Mouse (Mus musculus): Measurements from ENCODE around the gene Nudt7. TPM values are rescaled to one million over a fixed set of nuclear protein-coding genes. Genes with fewer than 3 reads are reported as not detected.

Gene Nudt7
- polyA plus RNA-seq, 1 experiment, result 9.7 TPM

GRCm38 (mm10) chr8:114159666-114160065 lies 26.3 kb downstream of the Nudt7 start:
- WGBS, result 88% methylated on average over 3 of the region's 3 CpGs
- Histone ChIP-seq H3K36me3 (ENCODE audit: control insufficient read depth, insufficient read depth, low read length) (no peaks in the 10 kb centered on the region), H3K4me1 (replicated peaks; ENCODE audit: control insufficient read depth, insufficient read depth, low read length) (no peaks in the 10 kb centered on the region), H3K4me3 (ENCODE audit: control insufficient read depth, insufficient read depth, low read length) (no peak overlapping the region), H3K27ac (ENCODE audit: control insufficient read depth, insufficient read depth, low read length) (no peak overlapping the region), H3K27me3 (ENCODE audit: control insufficient read depth, insufficient read depth, low read length) (no peaks in the 10 kb centered on the region)
- no peak for DNase-seq
- no peak for TF ChIP-seq CTCF (IDR thresholded peaks at IDR 0.05; ENCODE audit: borderline replicate concordance, control insufficient read depth, extremely low read depth, insufficient read depth, low read length, poor library complexity)
- no peak for TF ChIP-seq POLR2A (IDR thresholded peaks at IDR 0.05; ENCODE audit: control insufficient read depth, extremely low read depth, insufficient read depth, low read length, poor library complexity)

- DNase-seq, result no peak
- WGBS, result 83% methylated on average over 3 of the region's 3 CpGs
- TF ChIP-seq POLR2A (IDR thresholded peaks at IDR 0.05; ENCODE audit: control insufficient read depth, extremely low read depth, insufficient read depth, low read length, poor library complexity) (no peak), CTCF (IDR thresholded peaks at IDR 0.05; ENCODE audit: borderline replicate concordance, control insufficient read depth, extremely low read depth, insufficient read depth, low read length, poor library complexity) (no peak)
- H3K4me1 ChIP-seq (replicated peaks; ENCODE audit: control insufficient read depth, insufficient read depth, low read length), result no peaks in the 10 kb centered on the region
- no peak overlapping the region for H3K4me3 ChIP-seq (ENCODE audit: control insufficient read depth, insufficient read depth, low read length)
- no peaks in the 10 kb centered on the region for H3K36me3 ChIP-seq (ENCODE audit: control insufficient read depth, insufficient read depth, low read length)
- H3K27ac ChIP-seq (ENCODE audit: control insufficient read depth, insufficient read depth, low read length), result no peak overlapping the region
- H3K27me3 ChIP-seq (ENCODE audit: control insufficient read depth, insufficient read depth, low read length), result no peaks in the 10 kb centered on the region
Observed at GRCm38 (mm10) chr8:114163871-114164270, 30.5 kb downstream of the Nudt7 start.

- 89% methylated on average over 6 of the region's 6 CpGs for WGBS
- H3K4me1 ChIP-seq (replicated peaks; ENCODE audit: control insufficient read depth, insufficient read depth, low read length), result no peaks in the 10 kb centered on the region
- DNase-seq, result no peak
Observed at GRCm38 (mm10) chr8:114164444-114165096, 31.2 kb downstream of the Nudt7 start.

GRCm38 (mm10) chr8:114165741-114166140 lies 32.4 kb downstream of the Nudt7 start:
- Histone ChIP-seq H3K4me1 (replicated peaks; ENCODE audit: control insufficient read depth, insufficient read depth, low read length) (no peaks in the 10 kb centered on the region), H3K4me3 (ENCODE audit: control insufficient read depth, insufficient read depth, low read length) (no peak overlapping the region), H3K36me3 (ENCODE audit: control insufficient read depth, insufficient read depth, low read length) (no peaks in the 10 kb centered on the region), H3K27me3 (ENCODE audit: control insufficient read depth, insufficient read depth, low read length) (no peaks in the 10 kb centered on the region), H3K27ac (ENCODE audit: control insufficient read depth, insufficient read depth, low read length) (no peak overlapping the region)
- WGBS, result 83% methylated on average over 2 of the region's 2 CpGs
- TF ChIP-seq POLR2A (IDR thresholded peaks at IDR 0.05; ENCODE audit: control insufficient read depth, extremely low read depth, insufficient read depth, low read length, poor library complexity) (no peak), CTCF (IDR thresholded peaks at IDR 0.05; ENCODE audit: borderline replicate concordance, control insufficient read depth, extremely low read depth, insufficient read depth, low read length, poor library complexity) (no peak)
- DNase-seq, result no peak

More at GRCm38 (mm10) chr8:114164444-114165096, 31.2 kb downstream of the Nudt7 start:
- no peaks in the 10 kb centered on the region for H3K36me3 ChIP-seq (ENCODE audit: control insufficient read depth, insufficient read depth, low read length)
- TF ChIP-seq POLR2A (IDR thresholded peaks at IDR 0.05; ENCODE audit: control insufficient read depth, extremely low read depth, insufficient read depth, low read length, poor library complexity) (no peak), CTCF (IDR thresholded peaks at IDR 0.05; ENCODE audit: borderline replicate concordance, control insufficient read depth, extremely low read depth, insufficient read depth, low read length, poor library complexity) (no peak)
- H3K27me3 ChIP-seq (ENCODE audit: control insufficient read depth, insufficient read depth, low read length), result no peaks in the 10 kb centered on the region
- no peak overlapping the region for H3K27ac ChIP-seq (ENCODE audit: control insufficient read depth, insufficient read depth, low read length)
- no peak overlapping the region for H3K4me3 ChIP-seq (ENCODE audit: control insufficient read depth, insufficient read depth, low read length)

- no peak for TF ChIP-seq CTCF (IDR thresholded peaks at IDR 0.05; ENCODE audit: borderline replicate concordance, control insufficient read depth, extremely low read depth, insufficient read depth, low read length, poor library complexity)
- no peak for TF ChIP-seq POLR2A (IDR thresholded peaks at IDR 0.05; ENCODE audit: control insufficient read depth, extremely low read depth, insufficient read depth, low read length, poor library complexity)
Observed at GRCm38 (mm10) chr8:114176721-114177120, 43.4 kb downstream of the Nudt7 start.

GRCm38 (mm10) chr8:114193334-114193733 lies 60.0 kb downstream of the Nudt7 start:
- TF ChIP-seq CTCF (IDR thresholded peaks at IDR 0.05; ENCODE audit: borderline replicate concordance, control insufficient read depth, extremely low read depth, insufficient read depth, low read length, poor library complexity) (no peak), POLR2A (IDR thresholded peaks at IDR 0.05; ENCODE audit: control insufficient read depth, extremely low read depth, insufficient read depth, low read length, poor library complexity) (no peak)
- DNase-seq, result no peak
- no peaks in the 10 kb centered on the region for H3K27me3 ChIP-seq (ENCODE audit: control insufficient read depth, insufficient read depth, low read length)
- H3K4me1 ChIP-seq (replicated peaks; ENCODE audit: control insufficient read depth, insufficient read depth, low read length), result no peaks in the 10 kb centered on the region
- no peak overlapping the region for H3K27ac ChIP-seq (ENCODE audit: control insufficient read depth, insufficient read depth, low read length)
- WGBS, result 57% methylated on average over 5 of the region's 5 CpGs
- H3K36me3 ChIP-seq (ENCODE audit: control insufficient read depth, insufficient read depth, low read length), result no peaks in the 10 kb centered on the region
- no peak overlapping the region for H3K4me3 ChIP-seq (ENCODE audit: control insufficient read depth, insufficient read depth, low read length)

More at GRCm38 (mm10) chr8:114176721-114177120, 43.4 kb downstream of the Nudt7 start:
- Histone ChIP-seq H3K36me3 (ENCODE audit: control insufficient read depth, insufficient read depth, low read length) (no peaks in the 10 kb centered on the region), H3K27ac (ENCODE audit: control insufficient read depth, insufficient read depth, low read length) (no peak overlapping the region), H3K4me1 (replicated peaks; ENCODE audit: control insufficient read depth, insufficient read depth, low read length) (no peaks in the 10 kb centered on the region), H3K4me3 (ENCODE audit: control insufficient read depth, insufficient read depth, low read length) (no peak overlapping the region), H3K27me3 (ENCODE audit: control insufficient read depth, insufficient read depth, low read length) (no peaks in the 10 kb centered on the region)
- peak; percentile 4 for DNase-seq
- WGBS, result 75% methylated on average over 3 of the region's 3 CpGs
